Mouse (Mus musculus) A20 (cell line): ENCODE results near the gene Thada.
A peak's percentile ranks its signal among the peaks of the same experiment; 100 is the strongest.
"Not testable (repeated sequence)": the region's sequence is repeated elsewhere in the genome, so short reads cannot be mapped to it uniquely, and the experiment has no call there.

Experiments
- DNase-seq: peaks from one replicate; pipeline ENCODE4 v3.0.0-alpha.2; 2011; ENCODE audit warnings: low read depth, low spot score

Gene Thada

DNA sequence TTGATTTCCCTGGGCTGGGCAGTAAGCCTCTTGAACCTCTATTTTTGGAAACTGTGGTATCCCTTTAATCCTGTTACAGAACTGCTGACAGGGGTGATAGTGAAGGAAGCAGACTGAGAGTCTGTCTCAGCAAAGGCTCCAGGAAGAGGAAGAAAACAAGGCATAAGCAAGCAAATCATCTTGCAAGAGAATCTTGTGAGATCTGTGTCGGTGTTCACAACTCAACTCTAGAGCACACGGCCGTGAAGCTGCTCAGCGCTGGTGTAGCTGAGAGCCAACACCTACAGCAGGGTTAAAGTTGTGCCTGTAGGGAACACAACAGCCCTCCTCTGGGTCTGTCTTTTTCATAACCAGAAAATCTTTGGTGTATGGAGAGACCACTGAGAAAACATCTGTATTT lies 172.8 kb downstream of the Thada start:
- no peak for DNase-seq

DNA sequence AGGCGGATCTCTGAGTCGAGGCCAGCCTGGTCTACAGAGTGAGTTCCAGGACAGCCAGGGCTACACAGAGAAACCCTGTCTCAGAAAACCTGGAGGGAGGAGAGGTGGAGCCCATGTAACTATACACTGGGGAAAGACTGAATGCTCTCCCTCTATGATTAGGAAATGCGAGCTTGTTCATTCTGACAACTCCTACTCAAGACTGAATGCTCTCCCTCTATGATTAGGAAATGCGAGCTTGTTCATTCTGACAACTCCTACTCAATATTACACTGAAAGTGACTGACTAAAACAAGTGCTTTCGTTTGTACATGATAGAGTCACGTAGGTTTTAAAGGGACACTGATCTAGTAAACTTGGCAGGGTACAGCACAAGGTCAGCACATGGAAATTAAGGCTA lies 174.8 kb downstream of the Thada start:
- DNase-seq: not testable (repeated sequence)

DNA sequence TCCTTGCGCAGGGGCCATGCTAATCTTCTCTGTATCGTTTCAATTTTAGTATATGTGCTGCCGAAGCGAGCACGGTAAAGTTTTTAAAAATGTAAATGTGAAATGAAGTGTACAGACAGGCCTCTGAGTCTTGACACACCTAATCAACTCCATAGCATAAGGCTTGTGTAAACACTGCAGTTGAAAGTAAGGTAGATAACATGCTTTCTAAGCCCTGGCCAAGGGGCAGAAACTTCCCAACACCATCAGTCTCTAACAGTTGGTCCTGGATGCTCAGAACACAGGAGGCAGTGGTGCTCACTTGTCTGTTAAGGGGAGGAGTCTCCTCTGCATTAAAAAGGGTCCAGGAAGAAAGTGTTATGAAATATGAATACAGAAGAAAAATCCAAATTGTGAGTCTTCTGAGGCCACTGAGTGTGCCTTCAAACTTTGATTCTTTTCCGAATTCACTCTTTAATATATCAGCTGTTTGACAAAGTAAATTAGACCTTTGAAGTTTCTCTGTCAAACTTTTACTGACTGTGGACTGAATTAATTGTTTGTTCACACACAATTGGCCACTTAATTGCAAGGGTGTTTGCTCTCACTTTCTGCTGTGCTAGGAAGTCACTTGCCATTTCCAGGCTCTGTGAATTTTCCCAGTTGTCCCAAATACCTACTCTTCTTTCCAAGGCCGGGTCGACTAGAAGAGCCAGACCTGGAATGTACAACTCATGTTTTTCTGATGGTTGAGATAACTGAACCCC lies 178.2 kb downstream of the Thada start:
- no peak for DNase-seq

DNA sequence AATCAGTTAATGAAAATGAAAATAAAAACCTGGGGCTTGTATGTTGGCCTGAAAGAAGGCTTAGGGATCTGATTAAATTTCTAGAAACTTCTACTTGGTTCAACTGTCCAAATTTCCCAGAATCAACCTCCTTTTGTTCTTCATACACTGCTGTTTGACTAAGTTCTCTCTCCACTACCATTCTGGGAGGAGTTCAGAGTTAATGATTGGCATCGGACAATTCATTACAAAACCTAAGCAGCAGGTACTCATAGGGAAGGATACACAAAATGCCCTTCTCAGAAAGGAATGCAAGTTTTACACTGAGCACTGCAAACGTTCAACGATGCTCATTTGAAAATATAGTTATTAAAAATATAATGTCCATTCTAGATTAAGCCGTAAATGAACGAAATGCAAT lies 179.5 kb downstream of the Thada start:
- no peak for DNase-seq

DNA sequence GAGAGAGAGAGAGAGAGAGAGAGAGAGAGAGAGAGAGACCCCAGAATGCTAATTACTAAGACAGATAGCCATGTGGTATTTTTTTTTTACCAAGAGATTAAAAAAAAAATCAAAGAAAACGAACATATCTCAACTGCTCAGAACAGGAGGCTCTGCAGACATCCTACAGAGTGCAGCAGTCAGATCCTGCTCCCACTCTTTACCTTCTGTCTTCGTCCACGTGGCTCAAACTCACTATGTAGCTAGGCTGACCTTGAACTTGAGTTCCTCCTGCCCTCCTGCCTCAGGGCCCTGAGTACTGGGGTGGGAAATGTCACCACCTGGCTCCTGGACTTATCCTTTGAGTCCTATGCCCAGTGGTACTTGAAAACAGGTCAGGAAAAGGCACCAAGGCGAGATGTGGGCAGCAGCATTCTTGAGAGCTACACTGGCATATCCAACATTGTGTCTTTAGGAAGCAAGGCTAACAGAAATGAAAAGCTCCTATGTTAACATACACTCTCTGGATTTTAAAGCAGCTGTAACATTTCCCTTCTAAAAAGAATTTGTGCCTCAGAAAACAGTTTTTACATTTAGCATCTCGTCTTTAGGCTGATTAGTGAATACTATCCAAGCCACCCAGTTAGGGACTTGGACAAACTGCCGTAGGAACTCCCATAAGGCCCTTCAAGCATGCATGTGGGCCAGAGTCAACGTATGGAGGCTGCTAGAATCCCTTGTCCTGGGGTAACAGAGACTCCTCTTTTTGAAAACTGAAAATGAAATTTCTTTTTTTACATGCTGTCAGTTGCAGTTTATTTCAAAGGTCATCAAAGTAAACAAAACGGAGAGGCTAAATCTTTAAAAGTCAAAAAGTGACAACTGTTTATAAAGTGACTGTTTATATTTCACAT lies 183.4 kb downstream of the Thada start:
- no peak for DNase-seq

DNA sequence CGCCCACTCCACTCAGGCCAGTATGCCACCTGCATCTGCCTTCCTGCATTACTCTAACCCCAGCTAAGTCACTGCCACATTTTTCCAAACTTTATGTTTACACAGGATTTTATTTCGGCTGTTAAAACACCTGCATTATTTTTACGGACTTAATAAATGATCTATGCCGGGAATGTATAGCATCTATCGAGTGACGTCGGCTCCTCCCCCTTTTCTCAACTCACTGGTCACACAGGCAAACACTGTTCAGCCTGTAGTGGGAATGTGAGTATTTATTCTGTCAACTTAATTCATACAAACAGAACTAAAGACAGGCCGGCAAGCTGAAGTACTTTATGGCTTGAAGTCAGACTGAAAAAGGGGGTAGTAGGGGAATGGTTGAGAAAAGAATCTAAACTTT lies 187.0 kb downstream of the Thada start:
- DNase-seq: no peak

DNA sequence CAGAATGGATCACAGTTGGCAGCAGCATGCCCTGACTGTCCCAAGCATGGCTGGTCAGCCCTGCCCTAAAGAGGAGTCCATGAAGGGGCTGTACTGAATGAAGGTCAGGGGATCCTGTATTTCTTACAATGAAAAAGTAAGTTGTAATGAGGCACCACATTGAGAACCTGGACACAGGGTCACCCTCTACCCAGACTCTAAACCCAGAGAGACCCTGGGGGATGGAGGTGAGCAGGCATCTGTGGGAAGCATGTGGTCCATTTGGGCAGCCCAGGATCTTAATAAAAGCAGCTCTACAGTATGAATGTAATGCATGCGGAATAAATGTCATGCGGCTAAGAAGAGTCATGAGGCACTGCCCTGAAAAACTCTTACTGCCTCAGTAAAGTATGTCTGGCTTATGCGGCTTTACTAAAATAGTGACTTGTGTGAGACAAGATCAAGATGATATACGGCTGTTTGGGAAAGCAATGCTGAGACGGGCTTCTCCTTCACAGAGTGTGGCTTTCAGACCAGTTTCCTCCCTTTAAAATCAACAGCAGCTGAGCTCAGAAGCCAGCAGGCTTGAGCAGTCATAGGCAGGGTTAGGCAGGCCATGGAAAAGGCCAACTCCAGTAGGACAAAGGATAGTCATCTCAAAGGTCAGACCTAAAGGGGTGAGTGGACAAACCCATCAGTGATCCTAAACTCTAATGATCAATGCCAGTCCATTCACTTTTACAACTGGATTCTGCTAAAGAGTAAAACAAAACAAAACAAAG lies 187.6 kb downstream of the Thada start:
- no peak for DNase-seq

DNA sequence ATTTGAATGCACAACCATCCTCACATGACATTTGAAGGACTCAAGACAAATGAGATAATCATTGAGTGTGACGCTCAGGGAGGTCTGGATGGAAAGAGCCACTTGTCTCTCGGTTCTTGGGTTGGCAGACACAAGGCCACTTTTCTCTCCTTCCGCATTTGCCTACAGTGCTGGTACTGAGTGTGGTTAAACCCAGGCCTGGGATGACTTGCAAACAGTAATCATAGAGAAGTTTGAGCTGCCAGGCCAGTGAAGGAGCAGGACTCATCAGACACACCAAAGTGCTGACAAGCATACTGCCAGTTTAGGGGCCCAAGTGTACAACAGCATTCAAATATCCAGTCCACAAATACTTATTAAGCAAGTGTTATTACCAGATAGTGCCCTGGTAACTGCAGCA lies 191.0 kb downstream of the Thada start:
- no peak for DNase-seq

DNA sequence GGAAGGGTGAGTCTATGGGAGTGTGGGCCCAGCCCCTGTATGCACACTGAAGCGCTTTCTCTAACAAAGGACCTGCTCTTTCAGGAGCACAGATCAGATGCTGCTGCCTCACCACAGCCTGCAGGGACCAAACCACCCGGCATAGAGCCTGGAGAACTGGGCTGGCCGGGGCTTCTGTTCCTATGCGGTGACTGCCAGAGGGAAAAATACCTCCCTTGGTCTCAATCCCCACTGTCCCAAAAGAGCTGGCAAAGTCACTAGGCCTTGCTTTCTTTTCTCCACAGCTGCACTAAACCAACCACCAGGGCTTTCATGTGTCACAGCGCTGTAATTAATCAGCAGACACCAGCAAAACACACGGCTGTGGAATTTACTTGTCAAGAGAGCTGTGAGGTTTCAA lies 191.8 kb downstream of the Thada start:
- no peak for DNase-seq

DNA sequence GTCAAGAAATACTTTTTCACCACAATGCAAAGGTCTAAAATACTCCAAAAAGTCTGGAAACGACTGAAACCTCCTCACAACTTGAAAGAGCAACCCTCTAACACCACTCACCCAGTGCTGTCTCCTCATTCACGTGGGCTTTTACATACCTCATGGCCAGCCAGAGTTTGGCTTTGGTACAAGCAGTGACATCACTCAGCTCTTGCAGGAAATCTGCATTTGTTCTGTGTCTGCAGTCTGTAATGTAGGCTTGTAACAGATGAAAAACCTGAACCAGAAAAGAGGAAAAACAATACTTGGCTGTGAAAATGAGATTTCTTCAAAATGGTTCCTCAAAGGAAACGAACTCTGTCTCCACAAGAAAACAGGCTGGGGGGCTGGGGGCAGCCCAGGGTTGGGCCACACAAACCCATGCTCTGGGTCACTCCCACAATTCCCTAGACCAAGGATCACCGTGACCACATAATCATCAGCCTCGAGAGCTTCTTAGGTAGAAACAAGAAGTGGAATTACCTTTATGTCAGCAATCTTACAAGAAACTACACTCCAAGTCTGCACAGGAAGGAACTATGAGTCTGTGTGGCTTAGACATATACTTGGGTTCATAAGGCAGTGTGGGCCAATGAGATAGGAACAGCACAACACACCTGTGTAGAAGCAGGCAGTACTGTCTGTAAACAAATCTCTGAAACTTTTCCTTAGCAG lies 193.3 kb downstream of the Thada start:
- DNase-seq: no peak

DNA sequence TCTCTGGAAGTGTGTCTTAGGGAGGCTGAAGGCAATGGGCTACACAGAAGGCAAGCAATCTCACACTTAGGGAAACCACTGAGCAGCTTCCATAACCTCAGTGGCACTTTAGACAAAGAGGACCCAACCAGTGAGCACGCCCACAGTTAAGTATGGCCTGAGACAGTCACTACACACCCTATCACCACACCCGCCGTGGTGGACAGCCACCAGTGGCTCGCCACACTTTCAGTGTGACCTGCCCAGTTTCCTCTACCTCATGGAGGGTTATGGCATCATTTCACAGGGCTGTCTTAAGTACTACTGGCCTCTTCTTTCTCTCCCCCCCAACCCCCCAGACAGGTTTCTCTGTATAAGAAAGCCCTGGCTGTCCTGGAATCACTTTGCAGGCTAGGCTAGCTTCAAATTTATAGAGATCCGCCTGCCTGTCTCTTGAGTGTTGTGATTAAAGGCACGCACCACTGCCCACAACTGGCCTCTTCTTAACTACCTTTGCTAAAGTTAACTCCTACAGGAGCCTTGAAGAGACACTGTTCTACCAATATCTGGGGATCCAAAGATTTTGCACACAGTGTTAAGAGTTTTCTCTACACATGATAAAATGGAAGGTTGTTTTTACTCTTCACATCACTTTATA lies 194.3 kb downstream of the Thada start:
- DNase-seq: no peak

DNA sequence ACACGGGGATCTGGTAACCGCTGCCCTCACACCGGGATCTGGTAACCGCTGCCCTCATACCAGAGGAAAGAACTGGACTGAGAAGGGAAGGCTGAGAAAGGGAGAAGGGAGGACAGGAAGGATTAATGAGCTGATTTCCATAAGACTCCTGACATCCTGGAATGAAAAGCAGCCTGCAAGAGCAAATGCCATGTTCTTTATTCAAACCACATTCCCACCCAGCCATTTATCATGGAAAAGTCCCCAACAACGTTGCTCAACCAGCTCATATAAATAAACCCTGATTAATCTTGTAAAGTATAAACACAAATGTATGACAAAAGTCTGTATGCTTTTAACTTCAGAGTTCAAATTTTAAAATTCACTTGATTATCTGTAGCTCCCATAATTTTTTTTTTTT lies 196.3 kb downstream of the Thada start:
- no peak for DNase-seq

DNA sequence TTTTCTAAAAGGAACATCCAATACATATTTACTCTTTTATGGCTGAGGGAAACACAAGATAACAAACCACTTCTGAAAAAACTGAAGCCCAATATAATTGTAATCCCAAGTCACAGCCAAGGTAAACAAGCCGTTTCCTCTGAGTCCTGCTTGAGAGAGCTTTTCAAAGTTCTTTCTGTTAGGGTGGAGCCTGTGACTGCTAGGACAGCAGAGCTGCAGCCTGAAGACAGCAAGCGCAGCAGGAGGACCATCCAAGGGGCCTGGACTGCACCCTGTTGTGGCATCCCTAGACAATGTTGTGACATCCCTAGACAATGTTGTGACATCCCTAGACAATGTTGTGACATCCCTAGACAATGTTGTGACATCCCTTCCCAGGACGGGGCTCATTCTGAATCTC lies 197.6 kb downstream of the Thada start:
- no peak for DNase-seq

DNA sequence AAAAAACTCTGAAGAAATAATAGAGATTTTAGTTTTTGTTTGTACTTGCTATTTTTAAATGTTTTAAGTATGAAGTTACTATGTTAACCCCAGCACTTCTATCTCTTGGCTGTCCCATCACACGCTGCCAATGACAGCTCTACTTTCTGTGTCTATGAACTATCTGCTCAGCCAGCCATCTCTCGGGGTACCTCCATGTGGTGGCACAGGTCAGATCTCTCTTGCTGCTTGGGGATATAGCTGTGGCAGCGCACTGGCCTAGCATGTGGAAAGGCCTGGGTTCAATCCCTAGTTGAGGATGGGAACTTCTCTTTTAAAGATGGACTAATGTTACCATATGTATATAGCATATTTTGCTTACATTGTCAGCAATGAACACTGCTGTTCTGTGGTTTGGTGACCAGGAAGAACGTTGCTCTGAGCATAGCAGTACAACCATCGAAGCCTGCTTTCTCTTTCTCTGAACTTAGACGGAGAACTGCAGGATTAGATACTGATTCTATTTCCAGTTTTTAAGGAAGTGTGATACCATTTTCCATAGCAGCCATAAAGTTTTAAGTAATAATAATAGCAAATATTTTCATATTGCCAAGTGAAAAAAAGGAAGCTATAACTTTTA lies 198.4 kb downstream of the Thada start:
- DNase-seq: no peak

DNA sequence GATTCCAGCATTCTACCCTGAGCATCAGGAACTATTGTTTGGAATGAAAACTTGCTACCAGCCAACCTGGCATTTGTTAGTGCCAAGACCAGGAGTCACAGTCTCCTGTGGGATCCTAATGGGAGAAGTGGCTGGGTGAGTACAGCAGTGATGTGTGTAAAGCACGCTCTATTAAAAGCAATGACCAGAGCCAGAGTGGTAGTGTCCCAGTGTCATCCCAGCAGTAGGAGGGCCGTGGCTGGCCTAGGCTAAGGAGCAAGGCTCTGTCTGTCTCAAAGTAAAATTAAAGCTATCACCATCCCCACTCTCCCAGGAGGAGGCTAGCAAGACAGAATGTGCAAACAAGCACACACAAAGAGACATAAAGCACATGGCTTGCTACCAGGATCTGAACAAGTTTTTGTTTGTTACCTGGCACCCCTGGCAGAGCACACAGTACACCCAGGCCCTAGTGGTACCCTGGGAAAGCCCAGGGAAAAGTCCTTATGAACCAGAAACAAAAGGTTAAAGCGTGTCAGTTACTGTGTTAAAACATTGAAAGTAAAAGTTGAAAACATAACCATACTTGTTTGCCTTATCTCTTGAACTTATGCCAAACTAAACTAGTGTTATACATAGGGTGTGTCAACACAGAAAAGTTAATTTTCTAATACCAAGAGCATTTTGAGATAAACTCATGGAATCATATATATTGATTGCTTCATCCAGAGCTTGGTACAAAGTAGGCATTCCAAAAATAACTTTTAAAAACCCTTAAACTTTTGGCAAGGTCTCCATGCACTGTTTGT lies 199.7 kb downstream of the Thada start:
- DNase-seq: no peak

DNA sequence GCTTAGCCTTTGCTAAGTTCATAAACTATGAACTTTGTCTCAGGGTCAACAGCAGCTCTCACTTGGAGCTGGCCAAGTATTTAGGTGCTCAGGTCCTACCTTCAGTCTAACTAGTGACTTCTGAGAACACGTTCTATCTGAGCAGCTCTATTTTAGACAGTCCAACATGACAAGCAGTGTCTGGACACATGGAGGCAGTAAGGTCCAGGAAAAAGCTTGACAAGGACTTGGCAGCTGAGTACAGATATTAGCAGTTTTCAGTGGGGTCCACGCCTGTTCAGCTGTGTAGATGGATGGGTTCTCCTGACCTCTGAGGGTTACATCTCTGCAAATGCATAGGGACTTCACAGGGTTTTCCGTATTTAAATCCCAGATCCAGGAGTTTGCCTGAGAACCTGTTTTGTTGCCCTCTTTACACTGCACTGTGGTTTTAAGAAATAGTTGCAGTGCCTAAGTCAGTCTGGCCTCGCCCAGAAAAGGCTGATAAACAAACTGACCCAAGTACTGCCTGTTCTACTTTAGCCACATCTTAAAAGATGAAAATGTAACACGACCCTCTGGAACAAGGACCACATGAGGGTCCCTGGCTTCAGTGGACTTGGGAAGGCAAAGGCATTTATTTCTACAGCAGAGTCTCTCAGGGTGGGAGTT lies 200.4 kb downstream of the Thada start:
- DNase-seq: no peak

DNA sequence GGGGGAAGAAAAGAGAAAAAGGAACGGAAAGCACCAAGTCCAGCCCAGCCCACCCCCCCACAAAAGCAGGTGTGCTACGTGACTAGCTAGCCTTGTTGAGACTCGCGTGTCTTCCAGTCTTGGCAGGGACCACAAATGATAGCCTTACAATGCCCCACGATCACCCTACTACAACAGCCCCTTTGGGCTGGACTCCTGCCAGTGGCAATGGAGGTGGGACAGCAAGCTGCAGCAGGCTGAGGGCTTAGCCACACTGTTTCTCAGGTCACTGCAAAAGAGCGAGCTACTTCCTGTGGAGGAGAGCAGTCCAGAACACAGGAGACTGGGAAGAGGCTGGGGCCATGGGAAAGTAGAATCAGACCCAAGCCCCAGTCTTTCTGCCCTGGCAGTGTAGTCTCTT lies 201.7 kb downstream of the Thada start:
- DNase-seq: peak; percentile 52

DNA sequence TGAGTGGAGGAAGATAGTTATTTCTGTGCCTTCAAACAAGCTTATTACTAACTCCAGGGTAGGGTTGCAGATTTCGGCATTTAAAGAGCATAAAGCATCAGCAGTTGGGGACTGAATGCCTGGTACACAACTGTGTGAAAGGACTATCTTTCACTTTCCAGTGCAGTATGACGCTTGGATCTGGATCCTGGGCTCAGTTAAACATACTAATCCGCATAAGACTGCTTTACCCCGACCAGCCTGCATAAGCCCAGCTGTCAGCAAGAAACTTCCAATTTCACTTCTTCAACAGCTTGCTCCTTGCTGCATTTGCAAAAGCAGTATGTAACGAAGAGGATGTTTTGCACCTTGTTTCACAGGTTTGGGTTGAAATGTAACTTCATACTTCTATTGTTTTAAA lies 202.4 kb downstream of the Thada start:
- peak; percentile 6 for DNase-seq

DNA sequence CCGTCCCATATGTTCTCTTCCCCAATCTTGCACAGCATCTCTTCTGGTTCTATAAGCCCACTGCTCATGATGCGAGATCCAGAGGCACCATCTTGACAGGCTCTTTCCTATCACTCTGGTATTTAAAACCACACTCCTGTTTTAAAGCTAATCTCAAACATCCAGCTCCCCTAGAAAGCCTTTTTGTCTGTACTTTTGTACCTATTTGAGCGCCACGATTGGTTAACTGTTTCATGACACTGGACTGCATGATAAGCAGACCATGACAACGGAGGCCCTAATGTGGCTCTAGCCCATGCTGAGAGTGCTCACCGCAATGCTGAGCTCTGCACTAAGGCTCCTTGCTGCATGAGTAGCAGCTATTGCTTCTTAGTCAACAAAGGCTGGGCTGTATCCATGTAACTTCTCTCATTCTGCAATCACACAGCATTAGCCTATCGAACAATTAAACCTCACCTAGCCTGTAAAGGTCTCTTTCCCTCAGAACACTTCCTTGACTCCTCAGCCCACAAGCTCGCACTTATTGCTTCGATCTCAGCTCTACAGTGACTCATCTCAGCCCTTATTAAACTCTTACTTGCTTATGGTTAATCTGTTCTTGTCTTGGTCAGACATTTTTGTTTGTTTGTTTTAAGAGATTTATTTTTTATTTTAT lies 203.6 kb downstream of the Thada start:
- no peak for DNase-seq
